Mouse (Mus musculus) liver, embryonic 11.5 days (tissue): ENCODE results near the gene Bend5. TPM values are rescaled to one million over a fixed set of nuclear protein-coding genes. Genes with fewer than 3 reads are reported as not detected.

ENCODE experiments used
- ATAC-seq: fragments of 200-750 bp; cut with Nextera tagmentation; replicated peaks from 2 replicates; pipeline ENCODE4 v1.8.0; 2017; ENCODE audit warnings: moderate number of reproducible peaks, mild to moderate bottlenecking, moderate TSS enrichment, moderate library complexity; ENCODE audit not compliant: low FRiP score
- DNase-seq: peaks from one replicate; pipeline ENCODE4 v3.0.0-alpha.2; 2017; ENCODE audit warnings: low spot score
- H3K27ac ChIP-seq: fragments of 300-500 bp; sonication (generic); 2 replicates; pipeline ENCODE4 v1.5.1; 2014; ENCODE audit warnings: mild to moderate bottlenecking, low read depth, low read length, control low read depth
- H3K27me3 ChIP-seq: fragments of 300-500 bp; sonication (generic); replicated peaks from 2 replicates; pipeline ENCODE4 v1.6.1; 2014; ENCODE audit warnings: low read length, mixed read lengths; ENCODE audit not compliant: control insufficient read depth, insufficient read depth
- H3K36me3 ChIP-seq: fragments of 300-500 bp; sonication (generic); 2 replicates; pipeline ENCODE4 v1.6.1; 2014; ENCODE audit warnings: mild to moderate bottlenecking, low read length, moderate library complexity, mixed read lengths; ENCODE audit not compliant: control insufficient read depth, insufficient read depth
- H3K4me1 ChIP-seq: fragments of 300-500 bp; sonication (generic); replicated peaks from 2 replicates; pipeline ENCODE4 v1.6.1; 2014; ENCODE audit warnings: low read length, mixed read lengths; ENCODE audit not compliant: control insufficient read depth, insufficient read depth
- H3K4me2 ChIP-seq: fragments of 300-500 bp; sonication (generic); 2 replicates; pipeline ENCODE4 v1.6.1; 2014; ENCODE audit warnings: mild to moderate bottlenecking, control low read depth, moderate library complexity
- H3K4me3 ChIP-seq: fragments of 300-500 bp; sonication (generic); 2 replicates; pipeline ENCODE4 v1.5.1; 2014; ENCODE audit warnings: low read depth, low read length, control low read depth
- H3K9ac ChIP-seq: fragments of 300-500 bp; sonication (generic); 2 replicates; pipeline ENCODE4 v1.6.1; 2014; ENCODE audit warnings: low read depth, low read length, control low read depth
- H3K9me3 ChIP-seq: fragments of 300-500 bp; sonication (generic); 2 replicates; pipeline ENCODE4 v1.6.1; 2016; ENCODE audit warnings: low read length, inconsistent platforms, mixed read lengths; ENCODE audit not compliant: control insufficient read depth
- WGBS: fragments of 180-500 bp; shearing (Covaris S2); extraction: QIAGEN DNeasy Blood & Tissue Kit; methylation state at CpG from one replicate; pipeline ENCODE4 v1.1.7; 2014; 5-methylcytosine and 5-hydroxymethylcytosine counted together
- polyA plus RNA-seq: library from polyadenylated mRNA; unstranded; fragments of >200 nt; fragmentation: Nextera tagmentation; extraction: Ambion mirVana; gene quantifications from 2 replicates; pipeline ENCODE4 v1.2.1, GENCODE M21; 2014

Gene Bend5
- polyA plus RNA-seq, 1 experiment from 2014 or later = 7.4 TPM

GRCm38 (mm10) chr4:111483499-111483898 lies 68.7 kb downstream of the Bend5 start:
- no peak overlapping the region for H3K27ac ChIP-seq
- H3K9ac ChIP-seq = no peak overlapping the region
- no peaks in the 10 kb centered on the region for H3K9me3 ChIP-seq
- H3K4me3 ChIP-seq = no peak overlapping the region
- DNase-seq (no peak), ATAC-seq (no peak)
- H3K36me3 ChIP-seq = no peaks in the 10 kb centered on the region
- no peak overlapping the region for H3K4me2 ChIP-seq
- WGBS = 73% methylated on average over 5 of the region's 5 CpGs
- H3K27me3 ChIP-seq = no peaks in the 10 kb centered on the region
- no peaks in the 10 kb centered on the region for H3K4me1 ChIP-seq

DNA sequence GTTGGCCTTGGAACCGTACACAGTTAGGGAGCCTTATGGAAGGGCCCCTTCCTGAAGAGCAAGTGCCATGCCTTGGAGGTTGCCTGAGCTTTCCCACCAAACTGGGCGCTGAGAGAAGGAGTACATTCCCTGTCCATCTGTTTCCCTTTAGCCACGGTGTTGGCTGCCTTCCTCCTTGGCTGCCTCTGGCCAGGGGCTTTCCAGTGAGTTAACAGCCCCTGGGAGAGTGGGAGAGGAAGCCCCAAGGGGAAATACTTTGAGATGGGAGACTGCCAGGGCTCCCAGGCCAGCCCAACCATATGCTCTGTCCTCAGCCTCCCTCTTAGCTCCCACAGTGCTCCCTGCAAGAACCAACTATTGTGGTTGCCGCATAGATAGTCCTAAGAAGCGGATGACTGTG lies 70.4 kb downstream of the Bend5 start:
- DNase-seq = no peak

DNA sequence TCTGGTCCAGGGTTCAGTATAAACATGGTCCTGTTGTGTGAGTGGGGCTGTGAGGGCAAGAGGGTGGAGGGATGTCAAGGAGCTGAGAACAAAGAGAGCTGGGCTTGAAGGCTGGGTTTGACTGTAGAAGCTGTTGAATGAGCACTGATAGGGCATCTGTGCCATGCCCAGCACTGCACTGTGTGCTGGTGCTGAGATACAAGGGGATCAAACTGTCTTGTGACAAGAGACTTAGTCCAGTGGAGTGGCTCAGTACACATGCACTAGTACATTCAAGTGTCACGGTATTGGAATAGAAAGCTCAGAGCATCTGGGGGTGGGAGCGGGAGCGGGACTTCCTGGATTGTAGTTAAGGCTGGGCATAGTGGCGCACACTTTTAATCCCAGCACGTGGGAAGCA lies 71.4 kb downstream of the Bend5 start:
- H3K9me3 ChIP-seq = no peaks in the 10 kb centered on the region
- no peak overlapping the region for H3K9ac ChIP-seq
- no peak overlapping the region for H3K4me3 ChIP-seq
- no peak overlapping the region for H3K27ac ChIP-seq
- H3K4me2 ChIP-seq = no peak overlapping the region
- H3K27me3 ChIP-seq = no peaks in the 10 kb centered on the region
- no peaks in the 10 kb centered on the region for H3K4me1 ChIP-seq
- WGBS = 66% methylated on average over 5 of the region's 5 CpGs
- no peak for DNase-seq
- no peak for ATAC-seq
- no peaks in the 10 kb centered on the region for H3K36me3 ChIP-seq

More for the DNA sequence above, 70.4 kb downstream of the Bend5 start:
- WGBS = 57% methylated on average over 5 of the region's 5 CpGs
- Histone ChIP-seq H3K36me3 (no peaks in the 10 kb centered on the region), H3K9ac (no peak overlapping the region), H3K27ac (no peak overlapping the region), H3K9me3 (no peaks in the 10 kb centered on the region), H3K4me3 (no peak overlapping the region), H3K4me1 (no peaks in the 10 kb centered on the region), H3K27me3 (no peaks in the 10 kb centered on the region), H3K4me2 (no peak overlapping the region)
- no peak for ATAC-seq

GRCm38 (mm10) chr4:111487233-111487843 lies 72.5 kb downstream of the Bend5 start:
- WGBS = 85% methylated on average over 4 of the region's 4 CpGs

DNA sequence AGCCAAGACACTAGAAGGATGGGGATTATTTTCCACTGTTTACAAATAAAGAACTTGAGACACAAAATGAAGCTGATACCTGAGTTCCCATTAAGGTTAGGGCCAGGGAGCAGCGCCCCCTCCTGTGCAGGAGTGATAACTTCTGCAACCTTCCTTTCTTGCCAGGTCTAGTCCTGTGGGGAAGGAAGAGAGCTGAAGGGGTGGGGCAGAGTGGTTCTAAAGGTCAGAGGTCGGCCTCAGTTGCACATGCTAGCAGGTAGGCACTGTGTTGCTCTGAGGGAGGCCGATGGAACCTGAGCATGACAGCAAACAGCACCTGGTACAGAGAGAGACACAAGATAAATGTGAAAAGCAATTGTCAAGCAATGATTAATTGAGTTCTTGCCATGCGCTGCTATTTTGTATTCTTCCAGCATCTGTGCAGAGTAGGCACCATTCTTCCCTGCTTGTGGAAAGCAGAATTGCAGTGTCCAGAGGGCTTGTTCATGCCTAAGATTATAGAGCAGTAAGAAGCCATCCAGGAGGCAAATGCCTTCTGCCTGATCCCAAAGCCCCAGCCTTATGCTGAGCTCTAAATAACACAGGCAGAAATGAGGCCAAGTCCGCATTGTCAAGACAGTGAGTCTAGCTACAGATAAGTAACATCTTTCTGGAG lies 79.1 kb downstream of the Bend5 start:
- no peak for ATAC-seq
- Histone ChIP-seq H3K4me2 (no peak overlapping the region), H3K36me3 (no peaks in the 10 kb centered on the region), H3K9ac (no peak overlapping the region), H3K9me3 (no peaks in the 10 kb centered on the region), H3K27me3 (no peaks in the 10 kb centered on the region), H3K4me3 (no peak overlapping the region), H3K4me1 (no peaks in the 10 kb centered on the region), H3K27ac (no peak overlapping the region)
- 57% methylated on average over 5 of the region's 5 CpGs for WGBS
- no peak for DNase-seq

More at GRCm38 (mm10) chr4:111487233-111487843, 72.5 kb downstream of the Bend5 start:
- Histone ChIP-seq H3K36me3 (no peaks in the 10 kb centered on the region), H3K9ac (no peak overlapping the region), H3K27ac (no peak overlapping the region), H3K27me3 (no peaks in the 10 kb centered on the region), H3K4me2 (no peak overlapping the region), H3K9me3 (no peaks in the 10 kb centered on the region), H3K4me3 (no peak overlapping the region), H3K4me1 (no peaks in the 10 kb centered on the region)
- peak; percentile 29; the same call in 1 of the 2 replicates for ATAC-seq
- DNase-seq = no peak

DNA sequence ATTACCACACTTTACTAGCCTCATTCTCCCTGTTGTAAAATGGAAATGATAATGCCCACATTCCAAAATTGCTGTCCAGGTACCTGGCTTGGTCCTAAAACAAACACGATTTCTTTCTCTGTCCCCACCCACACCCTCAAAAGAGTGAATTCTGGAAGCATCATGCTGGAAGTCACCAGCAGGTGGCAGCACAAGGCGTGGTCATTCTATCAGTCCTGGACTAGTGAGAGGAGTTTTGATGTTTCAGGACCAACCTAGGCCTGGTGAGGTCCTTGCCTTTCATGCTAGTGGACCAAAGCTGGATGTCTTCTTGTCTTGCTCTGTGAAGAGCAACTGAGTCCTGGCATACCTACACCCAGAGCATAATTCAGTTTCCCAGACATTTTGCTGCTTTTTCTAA lies 81.1 kb downstream of the Bend5 start:
- DNase-seq (peak; percentile 52), ATAC-seq (peak; percentile 48)
- Histone ChIP-seq H3K27me3 (no peaks in the 10 kb centered on the region), H3K4me2 (no peak overlapping the region), H3K9ac (no peak overlapping the region), H3K4me3 (no peak overlapping the region), H3K4me1 (no peaks in the 10 kb centered on the region), H3K36me3 (no peaks in the 10 kb centered on the region), H3K9me3 (no peaks in the 10 kb centered on the region), H3K27ac (no peak overlapping the region)
- 14% methylated on average over 2 of the region's 2 CpGs for WGBS

DNA sequence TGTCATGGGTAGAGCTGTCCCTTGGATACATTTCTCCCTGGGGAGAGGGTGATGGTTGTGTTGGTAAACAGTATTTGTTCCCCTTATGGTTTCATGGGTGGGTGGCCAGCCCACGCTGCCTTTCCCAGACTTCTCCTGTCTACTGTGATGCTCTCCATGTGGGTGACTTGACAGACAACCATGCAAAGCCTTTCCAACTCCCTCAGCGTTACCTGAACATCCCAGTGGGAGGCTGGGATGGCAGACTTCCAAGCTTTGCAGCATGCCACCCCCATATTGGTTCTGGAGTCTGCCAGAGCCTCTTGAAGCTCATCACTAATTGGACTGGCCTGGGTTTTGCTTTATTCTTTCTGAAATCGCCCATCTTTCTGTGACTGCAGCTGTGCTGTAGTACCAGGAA lies 83.9 kb downstream of the Bend5 start:
- Histone ChIP-seq H3K27me3 (no peaks in the 10 kb centered on the region), H3K4me1 (no peaks in the 10 kb centered on the region), H3K4me2 (no peak overlapping the region), H3K27ac (no peak overlapping the region), H3K36me3 (no peaks in the 10 kb centered on the region), H3K9ac (no peak overlapping the region), H3K9me3 (no peaks in the 10 kb centered on the region), H3K4me3 (no peak overlapping the region)
- WGBS = 62% methylated on average over 3 of the region's 3 CpGs
- ATAC-seq (no peak), DNase-seq (no peak)

DNA sequence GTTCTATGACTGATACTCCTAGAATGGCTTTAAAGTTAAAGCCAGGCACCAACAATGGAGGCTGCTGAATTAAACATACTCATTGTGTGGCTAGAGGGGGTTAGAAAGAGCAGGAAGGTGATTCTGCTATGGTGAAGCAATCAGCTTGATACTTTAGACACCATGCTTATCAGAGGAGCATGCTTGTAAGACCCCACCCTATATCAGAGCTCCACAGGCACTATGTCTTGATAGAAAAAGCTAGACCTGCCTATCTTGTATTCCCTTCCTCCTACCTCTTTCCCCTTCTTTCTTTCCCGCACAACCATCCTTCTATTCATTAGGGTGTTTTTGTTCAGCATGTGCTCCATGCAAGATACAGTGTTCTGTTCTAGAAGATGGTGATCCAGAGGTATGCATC lies 86.6 kb downstream of the Bend5 start:
- no peaks in the 10 kb centered on the region for H3K36me3 ChIP-seq
- no peak overlapping the region for H3K27ac ChIP-seq
- H3K9me3 ChIP-seq = no peaks in the 10 kb centered on the region
- DNase-seq (no peak), ATAC-seq (peak; percentile 84)
- no peaks in the 10 kb centered on the region for H3K4me1 ChIP-seq
- no peak overlapping the region for H3K4me2 ChIP-seq
- 63% methylated on average over 1 of the region's 1 CpGs for WGBS
- H3K27me3 ChIP-seq = no peaks in the 10 kb centered on the region
- no peak overlapping the region for H3K4me3 ChIP-seq
- no peak overlapping the region for H3K9ac ChIP-seq
